Mouse (Mus musculus): Measurements from ENCODE around the gene Actl6b. TPM values are rescaled to one million over a fixed set of nuclear protein-coding genes. Genes with fewer than 3 reads are reported as not detected.

Actl6b gene
- polyA plus RNA-seq, 1 experiment from 2014 or later, result 0.05 TPM

DNA sequence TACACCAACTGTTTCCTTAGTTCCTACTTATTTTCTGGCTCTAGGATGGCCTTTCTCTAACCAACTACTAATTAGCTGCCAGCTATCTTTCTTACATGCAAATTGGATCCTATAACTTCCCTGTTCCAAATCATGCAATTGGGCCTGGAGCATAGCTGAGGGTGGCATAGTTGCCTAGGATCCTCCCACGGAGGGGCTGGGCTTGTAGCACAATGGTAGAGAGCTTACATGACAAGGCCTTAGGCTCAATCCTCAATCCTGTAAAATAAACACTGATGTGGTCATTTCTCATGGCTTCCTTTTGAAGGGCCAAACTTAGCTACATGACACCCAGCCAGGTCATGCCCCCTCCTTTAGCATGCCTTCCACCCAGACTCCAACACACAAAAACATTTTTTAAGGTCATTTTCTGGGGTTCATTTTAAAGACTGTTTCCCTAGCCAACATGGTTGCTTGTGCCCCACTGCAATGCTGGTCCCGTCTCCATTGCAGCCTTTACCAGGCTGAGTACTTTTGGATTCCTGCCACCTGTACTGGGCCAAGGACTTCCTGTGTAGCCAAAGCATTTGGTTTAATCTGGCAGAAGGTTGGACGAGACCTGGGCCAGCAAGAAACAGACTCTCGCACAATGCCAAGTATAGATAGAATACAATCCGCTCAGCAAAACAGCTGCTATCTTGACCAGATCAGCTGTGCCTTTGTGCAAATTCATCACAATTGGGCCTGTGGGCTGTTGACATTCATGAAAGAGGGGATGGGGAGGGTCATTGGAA is 11.4 kb upstream of the Actl6b start:
- H3K36me3 ChIP-seq (ENCODE audit: control insufficient read depth, insufficient read depth), result no peaks in the 10 kb centered on the region
- H3K4me3 ChIP-seq (ENCODE audit: low read depth, low read length), result no peak overlapping the region
- 57% methylated on average over 5 of the region's 5 CpGs for WGBS (ENCODE audit: insufficient replicate concordance)
- ATAC-seq (ENCODE audit: low read depth), result no peak
- no peak overlapping the region for H3K27ac ChIP-seq (ENCODE audit: low read length)
- no peak overlapping the region for H3K9ac ChIP-seq (ENCODE audit: low read depth, low read length)
- H3K4me2 ChIP-seq (ENCODE audit: low read depth, low read length), result no peak overlapping the region
- H3K4me1 ChIP-seq (ENCODE audit: control insufficient read depth, low read depth, low read length), result no peaks in the 10 kb centered on the region
- no peaks in the 10 kb centered on the region for H3K9me3 ChIP-seq (replicated peaks; ENCODE audit: control insufficient read depth, low read length)
- H3K27me3 ChIP-seq (ENCODE audit: control insufficient read depth, insufficient read depth, low read depth, low read length), result no peaks in the 10 kb centered on the region

DNA sequence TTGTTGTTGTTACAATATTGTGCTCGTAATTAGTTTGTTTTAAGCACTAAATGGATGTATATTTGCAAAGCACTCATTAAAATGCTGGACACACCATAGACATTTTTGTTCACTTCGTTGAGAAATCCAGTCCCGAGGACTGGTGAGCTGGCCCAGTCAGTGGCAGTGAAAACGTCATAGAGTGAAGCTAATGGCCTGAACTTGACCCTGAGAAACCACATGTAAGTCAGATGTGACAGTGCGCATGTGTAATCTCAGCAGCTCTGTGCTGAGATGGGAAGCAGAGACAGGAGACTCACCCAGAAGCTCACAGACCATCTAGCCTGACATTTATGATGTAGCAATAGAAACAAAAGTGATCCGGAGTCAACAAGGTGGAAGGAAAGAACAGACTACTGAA is 8.4 kb upstream of the Actl6b start:
- Histone ChIP-seq H3K4me3 (ENCODE audit: low read depth, low read length) (no peak overlapping the region), H3K36me3 (ENCODE audit: control insufficient read depth, insufficient read depth) (no peaks in the 10 kb centered on the region), H3K9ac (ENCODE audit: low read depth, low read length) (no peak overlapping the region), H3K27ac (ENCODE audit: low read length) (no peak overlapping the region), H3K9me3 (replicated peaks; ENCODE audit: control insufficient read depth, low read length) (no peaks in the 10 kb centered on the region), H3K4me2 (ENCODE audit: low read depth, low read length) (no peak overlapping the region), H3K4me1 (ENCODE audit: control insufficient read depth, low read depth, low read length) (no peaks in the 10 kb centered on the region), H3K27me3 (ENCODE audit: control insufficient read depth, insufficient read depth, low read depth, low read length) (no peaks in the 10 kb centered on the region)
- ATAC-seq (ENCODE audit: low read depth), result no peak
- WGBS (ENCODE audit: insufficient replicate concordance), result 52% methylated on average over 6 of the region's 6 CpGs

DNA sequence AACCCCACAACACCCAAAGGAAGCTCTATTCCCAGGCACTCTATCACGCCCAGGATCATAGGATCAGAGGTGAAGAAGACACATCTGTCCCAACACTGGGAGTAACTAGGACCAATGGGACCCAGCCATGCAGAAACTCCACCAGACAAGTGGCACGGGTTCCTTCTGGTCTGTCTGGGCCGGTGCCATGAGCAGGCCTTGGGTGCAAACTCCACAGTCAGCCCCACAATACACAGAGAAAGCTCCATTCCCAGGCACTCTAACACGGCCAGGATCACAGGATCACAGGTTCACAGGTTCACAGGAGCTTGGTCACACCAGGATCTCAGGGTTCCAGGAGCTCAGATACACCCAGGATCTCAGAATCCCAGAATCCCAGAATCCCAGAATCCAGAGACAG is 7.7 kb upstream of the Actl6b start:
- no peaks in the 10 kb centered on the region for H3K27me3 ChIP-seq (ENCODE audit: control insufficient read depth, insufficient read depth, low read depth, low read length)
- no peak overlapping the region for H3K9ac ChIP-seq (ENCODE audit: low read depth, low read length)
- H3K9me3 ChIP-seq (replicated peaks; ENCODE audit: control insufficient read depth, low read length), result no peaks in the 10 kb centered on the region
- no peak overlapping the region for H3K4me2 ChIP-seq (ENCODE audit: low read depth, low read length)
- ATAC-seq (ENCODE audit: low read depth), result no peak
- H3K4me1 ChIP-seq (ENCODE audit: control insufficient read depth, low read depth, low read length), result no peaks in the 10 kb centered on the region
- 58% methylated on average over 4 of the region's 4 CpGs for WGBS (ENCODE audit: insufficient replicate concordance)
- no peak overlapping the region for H3K4me3 ChIP-seq (ENCODE audit: low read depth, low read length)
- no peak overlapping the region for H3K27ac ChIP-seq (ENCODE audit: low read length)
- H3K36me3 ChIP-seq (ENCODE audit: control insufficient read depth, insufficient read depth), result no peaks in the 10 kb centered on the region

DNA sequence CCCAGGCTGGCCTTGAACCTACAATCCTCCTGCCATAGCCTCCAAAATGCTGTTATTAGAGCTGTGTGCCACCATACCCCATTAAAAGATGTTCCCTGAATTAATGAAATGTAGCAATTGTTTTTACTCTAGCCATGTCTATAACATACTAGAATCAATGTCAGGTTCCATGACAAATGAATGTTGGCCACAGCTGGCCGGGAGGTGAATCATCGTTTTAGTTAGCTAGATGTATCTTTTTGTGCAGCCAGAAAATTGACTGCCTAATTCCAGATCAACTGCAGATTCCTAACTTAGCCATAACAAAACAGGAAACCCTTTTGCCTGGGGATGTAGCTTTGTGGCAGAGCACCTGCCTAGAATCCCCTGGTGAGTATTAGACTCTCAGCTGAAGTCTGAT is 3.5 kb upstream of the Actl6b start:
- no peak for ATAC-seq (ENCODE audit: low read depth)
- H3K9me3 ChIP-seq (replicated peaks; ENCODE audit: control insufficient read depth, low read length), result no peaks in the 10 kb centered on the region
- H3K36me3 ChIP-seq (ENCODE audit: control insufficient read depth, insufficient read depth), result no peaks in the 10 kb centered on the region
- H3K9ac ChIP-seq (ENCODE audit: low read depth, low read length), result no peak overlapping the region
- H3K27ac ChIP-seq (ENCODE audit: low read length), result no peak overlapping the region
- no peak overlapping the region for H3K4me3 ChIP-seq (ENCODE audit: low read depth, low read length)
- WGBS (ENCODE audit: insufficient replicate concordance), result 66% methylated on average over 2 of the region's 2 CpGs
- peaks cover 2% of the 10 kb centered on the region; the same call in 1 of the 2 replicates for H3K4me1 ChIP-seq (ENCODE audit: control insufficient read depth, low read depth, low read length)
- no peak overlapping the region for H3K4me2 ChIP-seq (ENCODE audit: low read depth, low read length)
- H3K27me3 ChIP-seq (ENCODE audit: control insufficient read depth, insufficient read depth, low read depth, low read length), result peaks cover 11% of the 10 kb centered on the region

DNA sequence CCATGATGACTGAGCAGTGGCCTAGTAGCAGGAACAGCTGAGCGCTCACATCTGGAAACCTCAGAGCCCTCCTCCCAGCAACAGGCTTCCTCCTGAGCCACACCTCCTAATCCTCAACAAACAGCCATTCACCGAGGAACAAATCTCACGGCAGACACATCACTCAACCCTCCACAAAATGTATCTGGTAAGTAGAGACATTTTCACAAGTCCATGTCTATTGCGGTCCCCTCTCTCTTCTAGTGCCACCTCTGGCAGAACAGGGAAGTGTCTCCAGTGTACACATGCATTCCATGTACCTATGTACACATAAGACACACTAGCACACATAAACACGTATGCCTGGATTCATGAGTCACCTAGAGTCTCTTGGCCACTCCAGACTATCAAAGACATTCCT is 2.2 kb upstream of the Actl6b start:
- Histone ChIP-seq H3K4me2 (ENCODE audit: low read depth, low read length) (no peak overlapping the region), H3K9me3 (replicated peaks; ENCODE audit: control insufficient read depth, low read length) (no peaks in the 10 kb centered on the region), H3K36me3 (ENCODE audit: control insufficient read depth, insufficient read depth) (no peaks in the 10 kb centered on the region), H3K9ac (ENCODE audit: low read depth, low read length) (no peak overlapping the region), H3K27ac (ENCODE audit: low read length) (no peak overlapping the region), H3K4me3 (ENCODE audit: low read depth, low read length) (no peak overlapping the region), H3K4me1 (ENCODE audit: control insufficient read depth, low read depth, low read length) (peaks cover 2% of the 10 kb centered on the region; the same call in 1 of the 2 replicates), H3K27me3 (ENCODE audit: control insufficient read depth, insufficient read depth, low read depth, low read length) (peaks cover 11% of the 10 kb centered on the region)
- ATAC-seq (ENCODE audit: low read depth), result no peak
- 63% methylated on average over 5 of the region's 5 CpGs for WGBS (ENCODE audit: insufficient replicate concordance)

DNA sequence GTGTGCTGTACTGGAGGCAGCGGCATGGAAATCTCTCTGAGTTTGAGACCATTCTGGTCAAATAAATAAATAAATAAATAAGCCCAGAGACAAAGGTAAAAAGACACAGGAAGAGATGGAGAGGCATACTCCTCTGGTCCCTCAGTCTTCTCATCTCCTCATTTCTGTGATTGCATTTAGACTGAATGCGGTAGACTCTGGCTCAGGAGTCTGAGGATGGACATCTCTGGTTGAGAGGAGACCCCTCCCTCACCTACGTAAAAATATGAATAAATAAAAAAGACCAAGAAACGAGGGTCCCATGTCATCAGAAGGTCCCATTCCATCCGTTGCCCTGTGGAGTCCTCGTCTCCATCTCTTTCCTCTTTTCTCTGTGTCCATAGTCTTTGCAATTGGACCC is 317 bp upstream of the Actl6b start:
- H3K4me3 ChIP-seq (ENCODE audit: low read depth, low read length), result no peak overlapping the region
- WGBS (ENCODE audit: insufficient replicate concordance), result 22% methylated on average over 6 of the region's 6 CpGs
- peak overlapping the region; percentile 30 for H3K4me2 ChIP-seq (ENCODE audit: low read depth, low read length)
- ATAC-seq (ENCODE audit: low read depth), result no peak
- H3K4me1 ChIP-seq (ENCODE audit: control insufficient read depth, low read depth, low read length), result peaks cover 2% of the 10 kb centered on the region; the same call in 1 of the 2 replicates
- H3K9ac ChIP-seq (ENCODE audit: low read depth, low read length), result no peak overlapping the region
- no peak overlapping the region for H3K27ac ChIP-seq (ENCODE audit: low read length)
- no peaks in the 10 kb centered on the region for H3K9me3 ChIP-seq (replicated peaks; ENCODE audit: control insufficient read depth, low read length)
- peaks cover 11% of the 10 kb centered on the region for H3K27me3 ChIP-seq (ENCODE audit: control insufficient read depth, insufficient read depth, low read depth, low read length)
- no peaks in the 10 kb centered on the region for H3K36me3 ChIP-seq (ENCODE audit: control insufficient read depth, insufficient read depth)

DNA sequence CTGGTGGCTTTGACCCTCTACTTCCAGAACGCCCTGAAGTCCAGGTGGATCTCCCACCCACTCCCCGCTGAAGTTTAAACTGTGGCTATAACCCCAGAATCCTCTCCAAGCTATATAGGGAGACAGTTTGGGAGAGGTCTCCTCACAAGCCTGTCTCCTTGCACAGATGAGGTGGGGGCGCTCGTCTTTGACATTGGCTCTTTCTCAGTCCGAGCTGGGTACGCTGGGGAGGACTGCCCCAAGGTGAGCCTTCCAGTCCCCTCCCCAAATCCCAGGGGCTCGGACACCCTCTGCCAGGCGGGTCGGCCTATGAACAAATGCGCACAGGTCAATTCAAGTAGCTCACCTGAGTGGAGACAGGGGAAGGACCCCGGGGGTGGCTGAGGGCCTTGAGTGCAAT is 581 bp downstream of the Actl6b start:
- Histone ChIP-seq H3K27ac (ENCODE audit: low read length) (no peak overlapping the region), H3K9me3 (replicated peaks; ENCODE audit: control insufficient read depth, low read length) (no peaks in the 10 kb centered on the region), H3K4me2 (ENCODE audit: low read depth, low read length) (no peak overlapping the region), H3K4me3 (ENCODE audit: low read depth, low read length) (no peak overlapping the region), H3K27me3 (ENCODE audit: control insufficient read depth, insufficient read depth, low read depth, low read length) (peaks cover 11% of the 10 kb centered on the region), H3K36me3 (ENCODE audit: control insufficient read depth, insufficient read depth) (no peaks in the 10 kb centered on the region), H3K4me1 (ENCODE audit: control insufficient read depth, low read depth, low read length) (peaks cover 2% of the 10 kb centered on the region; the same call in 1 of the 2 replicates), H3K9ac (ENCODE audit: low read depth, low read length) (no peak overlapping the region)
- WGBS (ENCODE audit: insufficient replicate concordance), result 36% methylated on average over 11 of the region's 11 CpGs
- no peak for ATAC-seq (ENCODE audit: low read depth)

DNA sequence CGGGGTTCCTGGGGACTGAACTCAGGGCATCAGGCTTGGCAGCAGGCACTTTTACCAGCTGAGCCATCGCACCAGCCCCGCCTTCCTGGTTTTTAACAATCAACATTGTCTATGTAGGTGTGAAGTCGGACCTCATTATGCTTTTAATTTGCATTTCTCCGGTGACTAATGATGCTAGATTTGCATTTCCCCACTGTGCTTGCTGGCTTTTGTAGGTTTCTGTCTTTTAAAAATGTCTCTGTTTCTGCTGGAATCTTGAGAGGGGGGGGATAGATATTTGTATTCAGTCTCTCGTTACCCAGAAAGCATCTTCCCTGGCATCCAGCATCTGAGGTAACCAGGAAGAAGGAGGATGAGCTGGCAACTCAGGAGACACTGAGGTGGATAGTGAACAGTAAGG is 8.2 kb downstream of the Actl6b start:
- Histone ChIP-seq H3K4me1 (ENCODE audit: control insufficient read depth, low read depth, low read length) (no peaks in the 10 kb centered on the region), H3K9ac (ENCODE audit: low read depth, low read length) (no peak overlapping the region), H3K27ac (ENCODE audit: low read length) (no peak overlapping the region), H3K9me3 (replicated peaks; ENCODE audit: control insufficient read depth, low read length) (no peaks in the 10 kb centered on the region), H3K36me3 (ENCODE audit: control insufficient read depth, insufficient read depth) (no peaks in the 10 kb centered on the region), H3K27me3 (ENCODE audit: control insufficient read depth, insufficient read depth, low read depth, low read length) (no peaks in the 10 kb centered on the region; the same call in none of the 2 replicates), H3K4me3 (ENCODE audit: low read depth, low read length) (no peak overlapping the region), H3K4me2 (ENCODE audit: low read depth, low read length) (no peak overlapping the region)
- no peak for ATAC-seq (ENCODE audit: low read depth)
- WGBS (ENCODE audit: insufficient replicate concordance), result 51% methylated on average over 6 of the region's 6 CpGs

DNA sequence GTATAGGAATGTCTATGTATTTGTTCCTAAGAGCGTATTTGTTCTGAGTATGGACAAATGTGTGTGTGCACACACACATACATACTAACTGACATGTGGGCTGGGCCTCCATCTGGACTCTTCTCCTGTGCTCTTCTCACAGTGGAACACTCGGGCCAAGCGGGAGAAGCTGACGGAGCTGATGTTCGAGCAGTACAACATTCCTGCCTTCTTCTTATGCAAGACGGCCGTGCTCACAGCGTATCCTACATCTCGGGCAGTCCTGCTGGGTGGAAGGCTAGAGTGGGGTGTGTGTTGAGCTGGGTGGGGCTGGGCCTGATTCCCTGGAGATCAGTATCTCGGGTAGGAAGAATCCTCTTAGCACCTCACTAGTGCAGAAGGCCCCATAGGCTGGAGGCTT is 9.6 kb downstream of the Actl6b start:
- WGBS (ENCODE audit: insufficient replicate concordance), result 76% methylated on average over 10 of the region's 10 CpGs
- no peak overlapping the region for H3K4me3 ChIP-seq (ENCODE audit: low read depth, low read length)

More for the DNA sequence above, 9.6 kb downstream of the Actl6b start:
- Histone ChIP-seq H3K27me3 (ENCODE audit: control insufficient read depth, insufficient read depth, low read depth, low read length) (no peaks in the 10 kb centered on the region; the same call in none of the 2 replicates), H3K9ac (ENCODE audit: low read depth, low read length) (no peak overlapping the region), H3K4me2 (ENCODE audit: low read depth, low read length) (no peak overlapping the region), H3K9me3 (replicated peaks; ENCODE audit: control insufficient read depth, low read length) (no peaks in the 10 kb centered on the region), H3K27ac (ENCODE audit: low read length) (no peak overlapping the region), H3K4me1 (ENCODE audit: control insufficient read depth, low read depth, low read length) (no peaks in the 10 kb centered on the region), H3K36me3 (ENCODE audit: control insufficient read depth, insufficient read depth) (no peaks in the 10 kb centered on the region)
- ATAC-seq (ENCODE audit: low read depth), result no peak

Measured in liver, embryonic 16.5 days (tissue).